Mouse (Mus musculus): ENCODE measurements around the gene Slc34a3.

Slc34a3 gene

DNA sequence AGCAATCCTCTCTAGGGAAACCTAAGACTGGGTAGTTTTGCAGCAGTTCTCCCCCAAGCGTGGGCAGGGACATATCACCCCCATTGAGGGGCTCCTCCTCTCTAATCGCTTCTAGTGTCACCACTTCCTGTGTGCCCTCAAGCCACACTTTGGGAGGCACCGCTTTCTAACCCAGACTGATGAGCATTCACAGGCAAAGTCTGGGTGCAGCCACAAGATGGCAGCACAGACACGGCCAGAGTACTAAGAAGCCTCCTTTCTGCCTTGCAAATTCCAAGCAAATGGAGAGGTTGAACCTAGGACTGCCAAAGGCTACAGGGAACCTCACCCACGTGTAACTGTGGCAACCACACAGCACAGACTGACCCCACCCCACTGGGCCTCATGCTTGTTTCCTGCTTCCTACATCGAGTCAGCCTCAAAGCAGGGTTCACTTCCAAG lies 40.8 kb downstream of the Slc34a3 start:
- peak; percentile 91 for DNase-seq

GRCm38 (mm10) chr2:25187841-25188240 lies 46.3 kb downstream of the Slc34a3 start:
- DNase-seq, result no peak

- no peak for DNase-seq
These were observed 47.6 kb downstream of the Slc34a3 start for GRCm38 (mm10) chr2:25186575-25186930.

- DNase-seq, result peak; percentile 73 to 75
These were observed 48.3 kb downstream of the Slc34a3 start for GRCm38 (mm10) chr2:25185625-25186574.

DNA sequence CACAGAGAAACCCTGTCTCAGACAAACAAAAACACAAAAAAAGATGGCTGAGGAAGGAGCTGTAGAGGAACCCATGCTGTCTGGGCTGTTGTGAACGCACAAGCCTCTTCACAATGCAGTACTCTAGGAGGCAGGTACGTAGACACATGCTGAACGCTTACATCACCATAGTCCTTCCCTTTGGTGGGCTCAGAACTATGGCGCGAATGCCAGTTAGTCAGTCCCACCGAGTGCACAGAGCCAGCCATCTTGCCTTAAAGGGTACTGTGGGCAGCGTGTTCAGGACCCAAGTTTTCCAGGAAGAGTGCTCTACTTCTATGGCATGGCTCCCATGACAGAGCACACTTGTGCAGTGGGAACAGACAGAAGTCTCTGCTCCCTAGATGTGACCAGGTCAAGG lies 49.7 kb downstream of the Slc34a3 start:
- DNase-seq, result no peak

GRCm38 (mm10) chr2:25183336-25183735 lies 50.8 kb downstream of the Slc34a3 start:
- DNase-seq, result no peak

GRCm38 (mm10) chr2:25182664-25183063 lies 51.5 kb downstream of the Slc34a3 start:
- DNase-seq, result no peak

DNA sequence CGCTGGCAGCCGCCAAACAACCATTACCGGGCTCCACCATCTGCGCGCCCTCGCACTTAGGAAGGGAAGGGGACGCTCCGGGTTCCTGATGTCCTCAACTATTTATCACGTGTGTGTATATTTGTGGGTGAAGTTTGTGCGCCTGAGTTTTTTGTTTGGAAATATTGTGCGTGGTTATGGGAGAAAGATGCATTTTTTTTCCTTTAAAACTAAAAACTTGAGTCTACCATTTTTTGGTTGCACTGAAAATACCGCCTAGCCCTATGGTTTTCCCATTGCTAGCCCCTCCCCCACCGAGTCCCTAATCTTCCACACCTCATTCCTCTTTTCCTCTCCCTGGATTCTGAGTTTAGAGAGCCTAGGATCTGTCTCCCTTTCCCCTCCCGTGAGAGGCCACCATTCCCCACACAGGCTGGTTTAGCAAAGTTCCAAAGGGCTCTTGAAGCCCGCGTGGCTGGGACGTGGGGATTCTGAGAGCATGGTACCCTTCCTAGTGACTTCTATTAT lies 52.2 kb downstream of the Slc34a3 start:
- peak in 1 of 2 experiments; percentile 64 for DNase-seq

DNA sequence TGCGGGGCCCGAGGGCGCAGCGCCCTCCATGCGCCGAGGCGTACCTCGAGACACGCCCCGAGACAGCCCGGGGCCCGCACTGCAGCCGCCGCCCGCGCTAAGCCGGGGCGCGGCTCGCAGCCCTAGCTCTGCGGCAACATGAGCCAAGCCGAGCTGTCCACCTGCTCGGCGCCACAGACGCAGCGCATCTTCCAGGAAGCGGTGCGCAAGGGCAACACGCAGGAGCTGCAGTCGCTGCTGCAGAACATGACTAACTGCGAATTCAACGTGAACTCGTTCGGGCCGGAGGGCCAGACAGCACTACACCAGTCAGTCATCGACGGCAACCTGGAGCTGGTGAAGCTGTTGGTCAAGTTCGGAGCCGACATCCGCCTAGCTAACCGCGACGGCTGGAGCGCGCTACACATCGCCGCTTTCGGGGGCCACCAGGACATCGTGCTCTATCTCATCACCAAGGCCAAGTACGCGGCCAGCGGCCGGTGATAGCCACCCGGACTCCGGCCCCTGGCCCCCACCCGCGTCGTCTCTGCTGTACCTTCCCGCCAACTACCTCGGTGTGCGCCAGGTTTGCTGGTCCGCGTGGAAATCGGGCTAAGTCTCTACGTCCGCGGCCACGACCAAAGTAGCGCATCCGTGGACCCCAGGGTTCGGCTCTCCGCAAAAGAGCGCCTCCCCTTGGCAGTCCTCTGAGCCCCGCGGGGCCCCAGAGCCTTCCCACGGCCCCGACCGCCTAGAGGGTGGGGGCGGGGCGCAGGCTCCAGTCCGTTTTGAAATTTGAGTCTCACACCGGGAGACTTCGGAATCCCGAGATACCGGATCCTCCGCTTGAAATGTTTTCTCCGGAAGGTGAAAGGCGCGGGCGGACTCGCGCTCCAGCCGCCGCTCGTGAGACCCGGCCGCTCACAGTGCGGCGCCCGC lies 52.9 kb downstream of the Slc34a3 start:
- DNase-seq, result peak; percentile 63 to 71

DNA sequence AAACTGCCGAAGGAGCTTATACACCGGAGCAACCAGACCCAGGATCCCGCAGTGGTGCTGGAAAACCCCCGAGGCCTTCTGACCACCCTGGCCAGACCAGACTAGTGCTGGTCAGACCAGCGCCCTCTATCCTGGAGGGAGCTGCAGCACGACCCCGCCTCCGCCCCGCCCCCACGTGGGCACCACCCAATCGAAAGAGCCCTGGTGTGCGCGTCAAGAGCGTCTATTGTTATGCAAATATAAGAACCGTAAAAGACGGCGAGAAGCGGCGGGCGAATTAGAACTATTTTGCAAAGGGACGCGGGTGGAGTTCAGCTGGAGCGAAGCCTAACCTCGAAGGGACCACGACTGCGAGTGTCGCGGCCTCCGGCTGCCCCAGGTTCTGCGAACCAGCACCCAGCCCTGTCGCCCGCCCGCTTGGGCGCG lies 53.7 kb downstream of the Slc34a3 start, which contains the start of gene Nrarp:
Nrarp (plus strand) TSS at position 281 of the 426 bp plus-strand sequence.
- peak; percentile 96 to 97 for DNase-seq

- no peak for DNase-seq
These were observed 54.5 kb downstream of the Slc34a3 start for GRCm38 (mm10) chr2:25179566-25180217.

Measured in cerebellum, postnatal 10 days (tissue).